Mouse (Mus musculus): Measurements from ENCODE around the gene Snx33. TPM values are rescaled to one million over a fixed set of nuclear protein-coding genes. Genes with fewer than 3 reads are reported as not detected.
A peak's percentile ranks its signal among the peaks of the same experiment; 100 is the strongest.
"Not testable (repeated sequence)": the region's sequence is repeated elsewhere in the genome, so short reads cannot be mapped to it uniquely, and the experiment has no call there.

The Snx33 gene
- polyA plus RNA-seq, 1 experiment from 2014 or later: 2.1 TPM

DNA sequence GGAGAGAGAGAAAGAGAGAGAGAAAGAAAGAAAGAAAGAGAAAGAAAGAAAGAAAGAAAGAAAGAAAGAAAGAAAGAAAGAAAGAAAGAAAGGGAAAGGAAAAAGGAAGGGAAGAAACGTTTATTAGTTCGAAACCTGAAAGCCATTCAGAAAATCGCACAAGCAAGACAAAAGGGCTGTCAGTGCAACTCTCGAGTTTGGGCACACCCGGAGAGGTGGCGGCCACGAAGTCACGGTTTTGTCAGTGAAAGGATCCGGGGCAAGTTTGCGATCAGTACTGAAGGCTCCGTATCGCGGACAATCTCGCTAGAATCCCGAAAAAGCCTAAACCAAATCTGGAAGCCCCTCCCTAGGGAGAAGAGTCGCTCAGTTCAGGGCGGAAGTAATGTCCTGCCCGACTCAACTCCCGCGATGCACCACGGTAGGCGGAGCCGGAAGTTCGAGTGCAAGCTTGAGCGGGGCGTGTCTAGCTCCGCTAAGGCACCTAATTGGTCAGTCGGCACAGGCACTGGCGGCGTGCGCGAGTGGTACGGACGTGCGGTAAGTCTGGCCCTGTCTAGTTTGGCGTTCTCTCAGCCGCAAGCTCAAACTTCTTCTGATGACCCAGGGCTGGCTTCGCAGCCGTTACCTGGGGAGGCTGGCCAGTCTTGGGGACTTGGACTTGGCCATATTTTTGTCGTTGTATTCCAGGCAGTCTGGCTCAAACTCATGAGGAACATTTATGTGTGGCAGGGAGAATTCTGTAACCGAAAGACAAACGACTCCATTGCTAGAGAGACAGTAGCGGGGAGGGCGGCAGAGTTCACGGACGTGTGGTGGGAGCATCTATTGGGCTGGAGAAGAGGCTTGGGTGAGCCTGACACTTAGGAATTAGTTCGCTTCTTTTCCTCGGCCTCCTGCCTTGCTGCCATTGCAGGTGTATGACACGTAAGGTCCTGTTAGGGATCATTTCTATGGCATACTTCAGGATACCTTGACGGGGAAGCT is 22.5 kb upstream of the Snx33 start, which contains the start of gene Snupn:
Snupn (plus strand) TSS at position 465 of the 987 bp plus-strand sequence.
- peak within 1 kb of the TSS; percentile 87 for H3K27ac ChIP-seq
- WGBS: under 1% methylated on average over 50 of the region's 50 CpGs
- ATAC-seq (ENCODE audit: low FRiP score) (peak; percentile 100), DNase-seq (ENCODE audit: low spot score) (peak; percentile 98)
- H3K9ac ChIP-seq: peak within 1 kb of the TSS; percentile 83
- no peaks in the 10 kb centered on the region for H3K9me3 ChIP-seq (ENCODE audit: control insufficient read depth, low read length)
- H3K36me3 ChIP-seq (replicated peaks; ENCODE audit: control insufficient read depth, insufficient read depth): no peaks in the 10 kb centered on the region
- H3K4me1 ChIP-seq (replicated peaks; ENCODE audit: control insufficient read depth, insufficient read depth, low read length): peaks cover 11% of the 10 kb centered on the region
- peak within 1 kb of the TSS; percentile 84 for H3K4me2 ChIP-seq (replicated peaks)
- no peaks in the 10 kb centered on the region for H3K27me3 ChIP-seq (ENCODE audit: control insufficient read depth, insufficient read depth, low read length)
- H3K4me3 ChIP-seq (replicated peaks; ENCODE audit: low read length): peak within 1 kb of the TSS; percentile 50

DNA sequence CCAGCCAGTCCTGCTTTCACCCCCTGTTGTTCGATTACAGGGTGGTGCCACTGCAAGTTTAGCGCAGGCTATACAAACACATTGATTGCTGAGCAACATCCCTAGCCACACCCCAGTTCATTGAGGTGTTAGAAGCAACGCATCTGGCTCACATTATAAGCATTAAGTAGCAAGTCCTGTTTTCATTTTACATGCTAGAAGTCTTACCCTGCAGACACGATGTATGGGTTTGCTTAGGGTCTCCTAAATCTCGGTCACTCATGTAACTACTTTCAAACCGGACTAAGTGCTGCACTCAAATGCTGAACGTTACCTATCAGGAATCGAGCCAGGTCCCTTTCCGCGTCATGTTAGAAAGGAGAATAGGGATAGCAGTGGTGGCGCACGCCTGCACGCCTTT is 21.6 kb upstream of the Snx33 start:
- ATAC-seq (ENCODE audit: low FRiP score) (no peak), DNase-seq (ENCODE audit: low spot score) (no peak)
- H3K27me3 ChIP-seq (ENCODE audit: control insufficient read depth, insufficient read depth, low read length): no peaks in the 10 kb centered on the region
- WGBS: 41% methylated on average over 13 of the region's 13 CpGs
- H3K4me1 ChIP-seq (replicated peaks; ENCODE audit: control insufficient read depth, insufficient read depth, low read length): peaks cover 11% of the 10 kb centered on the region
- H3K9me3 ChIP-seq (ENCODE audit: control insufficient read depth, low read length): no peaks in the 10 kb centered on the region
- H3K4me2 ChIP-seq (replicated peaks): peak overlapping the region; percentile 84
- H3K36me3 ChIP-seq (replicated peaks; ENCODE audit: control insufficient read depth, insufficient read depth): no peaks in the 10 kb centered on the region
- H3K4me3 ChIP-seq (replicated peaks; ENCODE audit: low read length): peak overlapping the region; percentile 25
- H3K9ac ChIP-seq: peak overlapping the region; percentile 50
- H3K27ac ChIP-seq: no peak overlapping the region

DNA sequence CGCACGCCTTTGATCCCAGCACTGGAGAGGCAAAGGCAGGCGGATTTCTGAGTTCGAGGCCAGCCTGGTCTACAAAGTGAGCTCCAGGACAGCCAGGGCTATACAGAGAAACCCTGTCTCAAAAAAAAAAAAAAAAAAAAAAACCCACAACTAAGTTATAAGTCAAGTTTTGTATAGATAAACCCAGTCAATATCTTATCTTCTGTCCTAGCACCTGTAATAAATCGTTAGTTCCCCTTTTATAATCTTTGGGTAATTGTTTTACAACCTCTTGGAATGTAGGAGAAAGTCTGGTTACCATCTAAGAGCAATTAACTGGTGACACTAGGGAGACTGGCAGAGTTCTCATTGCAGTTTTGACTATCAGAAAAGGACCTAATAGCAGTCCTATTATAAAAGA is 20.5 kb upstream of the Snx33 start:
- not testable (repeated sequence) for DNase-seq (ENCODE audit: low spot score); ATAC-seq (ENCODE audit: low FRiP score); H3K9ac ChIP-seq; H3K4me3 ChIP-seq (replicated peaks; ENCODE audit: low read length); H3K9me3 ChIP-seq (ENCODE audit: control insufficient read depth, low read length); H3K27ac ChIP-seq; H3K4me2 ChIP-seq (replicated peaks); H3K27me3 ChIP-seq (ENCODE audit: control insufficient read depth, insufficient read depth, low read length); H3K36me3 ChIP-seq (replicated peaks; ENCODE audit: control insufficient read depth, insufficient read depth)
- H3K4me1 ChIP-seq (replicated peaks; ENCODE audit: control insufficient read depth, insufficient read depth, low read length): peaks cover 11% of the 10 kb centered on the region
- WGBS: 93% methylated on average over 5 of the region's 5 CpGs

DNA sequence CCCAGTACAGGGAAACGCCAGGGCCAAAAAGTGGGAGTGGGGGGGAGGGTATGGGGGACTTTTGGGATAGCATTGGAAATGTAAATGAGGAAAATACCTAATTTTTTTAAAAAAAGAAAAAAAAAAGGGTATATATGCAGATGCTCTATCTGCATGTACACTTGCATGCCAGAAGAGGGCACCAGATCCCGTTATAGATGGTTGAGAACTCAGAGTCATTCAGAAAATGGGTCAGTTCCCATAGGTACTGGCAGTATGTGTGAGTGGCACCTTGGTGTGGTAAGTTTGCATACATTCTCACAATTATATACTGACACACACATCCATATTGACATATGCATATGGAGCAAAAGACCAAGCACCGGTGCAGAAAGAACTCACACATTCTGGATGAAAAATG is 19.3 kb upstream of the Snx33 start:
- not testable (repeated sequence) for H3K9ac ChIP-seq
- WGBS: 23% methylated on average over 3 of the region's 3 CpGs

DNA sequence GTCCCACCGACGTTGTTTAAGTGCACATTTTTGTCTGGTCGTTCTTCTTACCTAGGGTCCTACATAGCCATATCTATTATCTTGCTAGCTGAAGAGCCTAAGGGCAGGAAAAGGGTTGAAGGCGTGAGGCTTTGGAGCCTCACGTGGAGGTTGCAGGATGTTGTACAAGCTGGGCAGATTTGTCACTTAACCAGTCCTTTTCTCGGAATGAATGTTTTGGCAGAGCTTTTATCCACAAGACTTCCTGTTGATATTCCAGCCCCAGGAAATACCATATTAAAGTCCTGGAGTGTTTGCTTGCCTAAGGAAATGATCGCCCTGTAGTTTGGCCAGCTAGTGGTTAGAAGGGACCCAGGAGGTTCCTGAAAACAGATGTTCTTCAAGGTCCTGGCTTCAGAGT is 10.2 kb upstream of the Snx33 start:
- peak overlapping the region; percentile 76 for H3K4me2 ChIP-seq (replicated peaks)
- WGBS: 10% methylated on average over 7 of the region's 7 CpGs
- no peaks in the 10 kb centered on the region for H3K27me3 ChIP-seq (ENCODE audit: control insufficient read depth, insufficient read depth, low read length)
- ATAC-seq (ENCODE audit: low FRiP score): no peak
- H3K4me3 ChIP-seq (replicated peaks; ENCODE audit: low read length): peak overlapping the region; percentile 70
- H3K36me3 ChIP-seq (replicated peaks; ENCODE audit: control insufficient read depth, insufficient read depth): no peaks in the 10 kb centered on the region
- H3K4me1 ChIP-seq (replicated peaks; ENCODE audit: control insufficient read depth, insufficient read depth, low read length): peaks cover 16% of the 10 kb centered on the region
- H3K9me3 ChIP-seq (ENCODE audit: control insufficient read depth, low read length): no peaks in the 10 kb centered on the region
- no peak for DNase-seq (ENCODE audit: low spot score)
- H3K9ac ChIP-seq: peak overlapping the region; percentile 76
- no peak overlapping the region for H3K27ac ChIP-seq

More for the DNA sequence above, 19.3 kb upstream of the Snx33 start:
- H3K9me3 ChIP-seq (ENCODE audit: control insufficient read depth, low read length); H3K27me3 ChIP-seq (ENCODE audit: control insufficient read depth, insufficient read depth, low read length); H3K36me3 ChIP-seq (replicated peaks; ENCODE audit: control insufficient read depth, insufficient read depth); H3K4me3 ChIP-seq (replicated peaks; ENCODE audit: low read length); ATAC-seq (ENCODE audit: low FRiP score); H3K4me2 ChIP-seq (replicated peaks); H3K27ac ChIP-seq: not testable (repeated sequence)
- peak; percentile 56 for DNase-seq (ENCODE audit: low spot score)
- H3K4me1 ChIP-seq (replicated peaks; ENCODE audit: control insufficient read depth, insufficient read depth, low read length): peaks cover 11% of the 10 kb centered on the region

DNA sequence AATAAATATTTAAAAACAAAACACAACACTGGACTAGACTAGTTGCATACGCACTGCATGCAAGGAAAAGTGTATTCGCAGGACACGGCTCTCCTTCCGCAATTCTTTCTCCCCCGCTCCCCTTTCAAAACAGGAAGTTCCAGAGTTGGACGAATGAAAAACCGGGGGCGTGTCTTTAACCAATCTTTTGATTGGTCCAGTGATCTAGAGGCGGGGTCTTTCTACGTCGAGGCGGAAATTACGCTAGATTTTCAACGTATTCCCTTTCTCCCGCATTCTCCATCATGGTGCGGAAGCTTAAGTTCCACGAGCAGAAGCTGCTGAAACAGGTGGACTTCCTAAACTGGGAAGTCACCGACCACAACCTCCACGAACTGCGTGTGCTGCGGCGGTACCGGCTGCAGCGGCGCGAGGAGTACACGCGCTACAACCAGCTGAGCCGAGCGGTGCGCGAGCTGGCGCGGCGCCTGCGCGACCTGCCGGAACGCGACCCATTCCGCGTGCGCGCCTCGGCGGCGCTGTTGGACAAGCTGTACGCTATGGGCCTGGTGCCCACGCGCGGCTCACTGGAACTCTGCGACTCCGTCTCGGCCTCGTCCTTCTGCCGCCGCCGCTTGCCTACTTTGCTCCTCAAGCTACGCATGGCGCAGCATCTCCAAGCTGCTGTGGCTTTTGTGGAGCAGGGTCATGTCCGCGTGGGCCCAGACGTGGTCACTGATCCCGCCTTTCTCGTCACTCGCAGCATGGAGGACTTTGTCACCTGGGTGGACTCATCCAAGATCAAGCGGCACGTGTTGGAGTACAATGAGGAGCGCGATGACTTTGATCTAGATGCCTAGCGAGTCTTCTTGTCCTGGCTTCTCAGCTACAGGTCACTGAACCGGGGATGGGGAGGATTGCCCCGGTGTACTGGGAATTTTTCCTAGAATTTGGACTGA is 9.3 kb upstream of the Snx33 start, which contains the start of gene Imp3:
Imp3 (plus strand) TSS at position 253 of the 938 bp plus-strand sequence.
- Histone ChIP-seq H3K4me3 (replicated peaks; ENCODE audit: low read length) (peak within 1 kb of the TSS; percentile 70), H3K4me1 (replicated peaks; ENCODE audit: control insufficient read depth, insufficient read depth, low read length) (peaks cover 16% of the 10 kb centered on the region), H3K9ac (peak within 1 kb of the TSS; percentile 76), H3K27ac (peak within 1 kb of the TSS; percentile 90), H3K27me3 (ENCODE audit: control insufficient read depth, insufficient read depth, low read length) (no peaks in the 10 kb centered on the region), H3K9me3 (ENCODE audit: control insufficient read depth, low read length) (no peaks in the 10 kb centered on the region), H3K36me3 (replicated peaks; ENCODE audit: control insufficient read depth, insufficient read depth) (no peaks in the 10 kb centered on the region), H3K4me2 (replicated peaks) (peak within 1 kb of the TSS; percentile 76)
- under 1% methylated on average over 72 of the region's 73 CpGs for WGBS
- DNase-seq (ENCODE audit: low spot score) (peak; percentile 97), ATAC-seq (ENCODE audit: low FRiP score) (peak; percentile 97)

DNA sequence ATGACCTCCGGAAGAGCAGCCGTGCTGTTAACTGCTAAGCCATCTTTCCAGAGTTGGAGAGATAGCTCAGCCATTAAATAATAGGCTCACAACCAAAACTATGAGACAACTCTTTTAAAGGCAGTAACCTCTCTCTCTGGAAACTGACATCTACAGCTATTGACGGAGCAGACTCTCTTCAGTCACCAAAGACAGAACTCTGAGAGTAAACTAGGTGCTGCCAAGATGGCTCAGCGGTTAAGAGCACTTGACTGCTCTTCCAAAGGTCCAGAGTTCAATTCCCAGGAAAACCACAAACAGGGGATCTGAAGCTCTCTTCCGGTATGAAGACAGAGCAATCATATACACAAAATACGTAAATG is 8.7 kb upstream of the Snx33 start:
- Histone ChIP-seq H3K4me1 (replicated peaks; ENCODE audit: control insufficient read depth, insufficient read depth, low read length) (peaks cover 16% of the 10 kb centered on the region), H3K36me3 (replicated peaks; ENCODE audit: control insufficient read depth, insufficient read depth) (no peaks in the 10 kb centered on the region), H3K9me3 (ENCODE audit: control insufficient read depth, low read length) (no peaks in the 10 kb centered on the region), H3K4me3 (replicated peaks; ENCODE audit: low read length) (peak overlapping the region; percentile 70), H3K27ac (peak overlapping the region; percentile 43; the same call in 1 of the 2 replicates), H3K27me3 (ENCODE audit: control insufficient read depth, insufficient read depth, low read length) (no peaks in the 10 kb centered on the region), H3K4me2 (replicated peaks) (peak overlapping the region; percentile 76), H3K9ac (peak overlapping the region; percentile 50)
- ATAC-seq (ENCODE audit: low FRiP score) (no peak; the same call in 1 of the 2 replicates), DNase-seq (ENCODE audit: low spot score) (no peak)
- 22% methylated on average over 6 of the region's 6 CpGs for WGBS

DNA sequence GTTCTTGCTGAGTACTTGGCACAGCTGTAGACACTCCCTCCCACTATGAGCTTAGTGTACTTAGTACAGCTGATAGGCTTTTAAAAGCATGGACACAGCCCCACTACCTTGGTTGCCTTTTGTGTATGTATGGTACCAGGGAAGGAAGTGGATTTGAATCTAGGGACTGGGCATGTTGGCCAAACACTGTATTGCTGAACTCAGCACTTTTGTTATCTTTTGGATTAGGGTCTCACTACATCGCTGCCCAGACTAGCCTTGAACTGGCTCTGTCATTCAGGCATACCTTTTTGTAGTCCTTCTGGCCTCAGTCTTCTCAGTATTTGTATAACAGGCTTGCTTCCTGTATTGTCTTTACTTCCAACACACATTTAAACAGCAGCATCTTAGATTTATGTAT is 2.4 kb upstream of the Snx33 start:
- H3K27me3 ChIP-seq (ENCODE audit: control insufficient read depth, insufficient read depth, low read length): peaks cover 12% of the 10 kb centered on the region; the same call in 1 of the 2 replicates
- ATAC-seq (ENCODE audit: low FRiP score): no peak
- no peak overlapping the region for H3K9ac ChIP-seq
- H3K36me3 ChIP-seq (replicated peaks; ENCODE audit: control insufficient read depth, insufficient read depth): no peaks in the 10 kb centered on the region
- DNase-seq (ENCODE audit: low spot score): no peak
- WGBS: 77% methylated on average over 1 of the region's 1 CpGs
- H3K4me2 ChIP-seq (replicated peaks): no peak overlapping the region
- H3K9me3 ChIP-seq (ENCODE audit: control insufficient read depth, low read length): no peaks in the 10 kb centered on the region
- H3K27ac ChIP-seq: no peak overlapping the region
- H3K4me1 ChIP-seq (replicated peaks; ENCODE audit: control insufficient read depth, insufficient read depth, low read length): no peaks in the 10 kb centered on the region; the same call in 1 of the 2 replicates
- no peak overlapping the region for H3K4me3 ChIP-seq (replicated peaks; ENCODE audit: low read length)
